Mouse (Mus musculus) embryonic stem cell, embryonic (primary cell): Measurements from ENCODE around the gene Mybl2.

Source experiments
- CTCF ChIA-PET, 4 experiments: fragments of 300-600 bp in 2 of 4; fragments of 350-600 bp in 2 of 4; sonication (Branson Sonifier 250); formaldehyde crosslinking; loops; one replicate each; lab custom pipeline; 2022; ENCODE audit warnings: inconsistent platforms in 2 of 4; lab: Charles Lee
- POLR2A ChIA-PET, 4 experiments: fragments of 300-600 bp in 2 of 4; fragments of 350-600 bp in 2 of 4; sonication (Branson Sonifier 250); formaldehyde crosslinking; loops; one replicate each; lab custom pipeline; 2022; ENCODE audit warnings: antibody characterized with exemption in 4 of 4, inconsistent platforms in 1 of 4; lab: Charles Lee

Mybl2 gene

DNA sequence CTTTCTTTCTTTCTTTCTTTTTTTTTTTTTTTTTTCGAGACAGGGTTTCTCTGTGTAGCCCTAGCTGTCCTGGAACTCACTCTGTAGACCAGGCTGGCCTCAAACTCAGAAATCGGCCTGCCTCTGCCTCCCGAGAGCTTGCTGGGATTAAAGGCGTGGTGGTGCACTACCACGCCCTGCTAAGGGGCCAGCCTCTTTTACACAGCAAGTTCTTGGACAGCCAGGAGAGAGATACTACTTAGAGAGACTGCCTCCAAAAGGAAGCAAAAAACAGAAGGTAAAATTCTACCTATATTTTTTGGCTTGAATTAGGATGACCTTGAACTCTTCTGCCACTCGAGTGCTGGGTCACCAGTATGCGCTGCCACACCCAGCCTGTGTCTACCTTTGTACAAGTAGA, 4.5 kb downstream of the Mybl2 start:
- POLR2A ChIA-PET = interaction anchor here (0.6 to 44.5 kb wide), 18 partner anchors 1 to 399 kb away, joined by 4 to 2437 read pairs (median 62); partner anchors contain the start of genes Mybl2 (in 3 of the 4), Gtsf1l (in 2 of the 4) and Ift52 (in 1 of the 4)

DNA sequence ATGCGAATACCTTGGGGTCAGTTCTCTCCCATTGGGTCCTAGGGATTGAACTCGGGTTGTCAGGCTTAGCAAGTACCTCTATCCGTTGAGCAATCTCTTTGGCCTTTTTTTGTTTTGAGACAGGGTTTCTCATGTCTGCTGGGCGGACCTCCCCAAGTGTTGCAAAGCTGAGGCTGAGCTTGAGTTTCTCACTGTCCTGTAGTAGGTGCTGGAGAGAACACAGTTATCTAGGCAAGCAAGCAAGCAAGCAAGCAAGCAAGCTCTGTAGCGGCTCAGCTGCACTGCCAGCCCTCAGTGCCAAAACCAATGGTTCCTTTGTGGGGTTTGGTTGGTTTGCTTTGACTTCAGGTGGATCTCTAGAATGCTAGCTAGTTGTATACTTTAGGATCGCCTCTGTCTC, 6.1 kb downstream of the Mybl2 start:
- CTCF ChIA-PET = interaction anchor here in 3 of 4 experiments (0.5 to 3.7 kb wide), 8 partner anchors 9 to 139 kb away, joined by 3 to 18 read pairs (median 3); no protein-coding TSS in a partner anchor
- POLR2A ChIA-PET = interaction anchor here (0.6 to 44.5 kb wide), 30 partner anchors 0 to 360 kb away, joined by 3 to 2437 read pairs (median 6); partner anchors contain the start of genes Mybl2 (in 3 of the 4), Gtsf1l (in 2 of the 4), Ift52 (in 1 of the 4) and L3mbtl1 (in 1 of the 4)

More for the DNA sequence above, 4.5 kb downstream of the Mybl2 start:
- CTCF ChIA-PET = interaction anchor here in 2 of 4 experiments (0.7 to 1.5 kb wide), 3 partner anchors 12 to 60 kb away, joined by 3 to 8 read pairs (median 3); no protein-coding TSS in a partner anchor

DNA sequence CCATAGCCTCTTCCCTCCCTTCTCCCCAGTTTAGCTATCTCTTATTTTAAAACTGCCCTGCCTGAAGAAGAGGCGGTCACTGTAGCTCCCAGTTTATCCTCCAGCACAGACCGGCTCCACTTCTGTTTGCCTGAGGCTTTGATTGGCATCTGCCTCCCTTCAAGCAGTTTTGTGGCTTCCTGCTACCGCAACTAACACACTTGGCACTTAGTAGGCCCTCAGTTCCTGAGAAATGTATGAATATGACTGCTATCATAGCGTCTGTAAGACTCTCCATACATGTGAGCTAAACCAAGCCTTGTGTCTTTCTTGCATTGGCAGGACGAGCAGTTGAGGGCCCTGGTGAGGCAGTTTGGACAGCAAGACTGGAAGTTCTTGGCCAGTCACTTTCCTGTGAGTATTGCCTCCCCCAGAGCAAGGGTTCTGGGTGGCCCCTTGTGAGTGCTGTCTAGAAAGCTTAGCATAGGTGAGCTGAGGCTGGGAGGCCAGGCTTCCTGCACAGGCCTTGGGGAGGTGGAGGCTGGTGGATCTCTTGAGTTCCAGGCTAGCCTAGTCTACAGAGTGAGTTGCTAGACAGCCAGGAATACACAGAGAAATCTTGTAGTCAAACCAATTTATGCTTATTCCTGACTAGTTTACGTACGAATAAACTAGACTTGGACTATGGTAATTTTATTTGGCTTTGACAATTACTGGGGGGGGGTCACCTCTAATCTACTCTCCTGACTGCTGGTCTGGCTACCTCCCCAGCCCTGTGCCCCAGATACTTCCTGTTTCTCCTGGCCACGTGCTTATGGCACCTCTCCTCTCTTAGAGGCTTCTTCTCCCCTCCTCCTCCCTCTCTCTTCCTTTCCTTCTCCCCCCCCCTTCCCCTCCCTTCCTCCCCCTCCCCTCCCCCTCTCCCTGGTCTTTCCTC, 7.0 kb downstream of the Mybl2 start:
- CTCF ChIA-PET = interaction anchor here in 2 of 4 experiments (0.6 to 3.7 kb wide), 8 partner anchors 9 to 63 kb away, joined by 3 to 18 read pairs (median 3); no protein-coding TSS in a partner anchor
- POLR2A ChIA-PET = interaction anchor here (0.5 to 44.5 kb wide), 43 partner anchors 1 to 1707 kb away, joined by 3 to 2437 read pairs (median 5); partner anchors contain the start of genes Mybl2 (in 3 of the 4), Gtsf1l (in 2 of the 4), Ift52 (in 1 of the 4) and L3mbtl1 (in 1 of the 4)

DNA sequence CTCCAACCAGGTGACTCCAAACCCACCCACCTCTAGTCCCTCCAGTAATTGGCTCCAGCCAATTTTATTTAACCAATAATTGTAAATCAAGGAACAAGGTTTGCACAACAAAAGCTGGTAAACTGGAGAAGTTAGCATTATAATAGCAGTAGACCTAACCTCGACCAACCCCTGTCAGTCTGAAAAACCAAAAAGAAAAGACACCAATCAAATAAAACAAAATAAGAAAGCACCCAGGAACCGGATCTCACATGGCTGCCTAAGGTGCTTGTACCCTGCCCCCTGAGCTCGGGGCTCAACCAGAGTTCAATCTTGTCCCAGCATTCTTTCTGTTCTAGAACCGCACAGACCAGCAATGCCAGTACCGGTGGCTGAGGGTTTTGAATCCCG, 7.6 kb downstream of the Mybl2 start:
- CTCF ChIA-PET = interaction anchor here in 3 of 4 experiments (0.6 to 3.7 kb wide), 10 partner anchors 8 to 1447 kb away, joined by 3 to 18 read pairs (median 4); no protein-coding TSS in a partner anchor

DNA sequence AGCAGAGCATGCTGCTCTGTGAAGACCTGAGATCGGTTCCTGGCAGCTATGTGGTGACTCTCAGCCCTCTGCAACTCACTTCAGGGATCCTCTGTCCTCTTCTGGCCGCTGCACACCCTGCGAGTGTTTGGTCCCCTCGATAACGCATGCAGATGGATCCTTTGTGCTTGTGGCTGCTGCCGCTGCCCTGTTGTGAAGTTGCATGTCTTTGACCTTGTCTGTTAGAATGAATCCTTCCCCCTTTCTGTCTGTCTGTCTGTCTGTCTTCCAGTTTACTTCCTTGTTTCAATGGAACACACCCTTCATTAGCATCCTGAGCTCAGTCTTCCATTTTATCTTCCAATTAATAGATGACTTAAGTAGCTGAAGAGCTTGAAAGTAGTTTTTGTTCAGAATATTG, 11.8 kb downstream of the Mybl2 start:
- CTCF ChIA-PET = interaction anchor here (0.6 to 2.2 kb wide), 10 partner anchors 9 to 108 kb away, joined by 3 to 9 read pairs (median 4); no protein-coding TSS in a partner anchor

More for the DNA sequence above, 7.6 kb downstream of the Mybl2 start:
- POLR2A ChIA-PET = interaction anchor here (0.6 to 44.5 kb wide), 36 partner anchors 2 to 1500 kb away, joined by 3 to 2437 read pairs (median 7); partner anchors contain the start of genes Mybl2 (in 3 of the 4), Gtsf1l (in 2 of the 4), Ift52 (in 1 of the 4) and L3mbtl1 (in 1 of the 4)

DNA sequence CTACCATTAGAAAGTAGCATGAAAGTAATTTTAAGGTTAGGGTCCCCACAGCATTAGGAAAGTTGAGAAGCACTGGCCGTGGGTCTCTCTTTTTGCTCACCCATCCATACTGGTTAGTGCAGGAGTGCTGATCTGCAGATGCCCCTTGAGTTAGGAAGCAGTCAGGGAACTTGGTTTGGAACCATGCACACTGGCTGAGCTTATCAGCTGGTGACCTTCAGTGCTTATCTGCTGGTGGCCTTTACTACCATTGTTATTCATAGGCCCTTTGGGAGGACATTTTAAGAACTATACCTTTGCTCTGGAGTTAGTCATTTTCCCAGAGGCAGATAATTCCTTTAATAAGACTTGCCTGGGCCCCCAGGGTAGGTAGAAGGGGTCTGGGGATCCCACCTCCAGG, 12.7 kb downstream of the Mybl2 start:
- POLR2A ChIA-PET = interaction anchor here (0.8 to 44.5 kb wide), 32 partner anchors 3 to 352 kb away, joined by 3 to 2437 read pairs (median 5); partner anchors contain the start of genes Mybl2 (in 3 of the 4), Gtsf1l (in 2 of the 4) and Ift52 (in 2 of the 4)
- CTCF ChIA-PET = interaction anchor here in 3 of 4 experiments (0.9 to 2.2 kb wide), 7 partner anchors 11 to 68 kb away, joined by 3 to 9 read pairs (median 5); no protein-coding TSS in a partner anchor

More for the DNA sequence above, 11.8 kb downstream of the Mybl2 start:
- POLR2A ChIA-PET = interaction anchor here (0.5 to 44.5 kb wide), 36 partner anchors 4 to 355 kb away, joined by 3 to 2437 read pairs (median 5); partner anchors contain the start of genes Mybl2 (in 3 of the 4), Gtsf1l (in 2 of the 4) and Ift52 (in 1 of the 4)

DNA sequence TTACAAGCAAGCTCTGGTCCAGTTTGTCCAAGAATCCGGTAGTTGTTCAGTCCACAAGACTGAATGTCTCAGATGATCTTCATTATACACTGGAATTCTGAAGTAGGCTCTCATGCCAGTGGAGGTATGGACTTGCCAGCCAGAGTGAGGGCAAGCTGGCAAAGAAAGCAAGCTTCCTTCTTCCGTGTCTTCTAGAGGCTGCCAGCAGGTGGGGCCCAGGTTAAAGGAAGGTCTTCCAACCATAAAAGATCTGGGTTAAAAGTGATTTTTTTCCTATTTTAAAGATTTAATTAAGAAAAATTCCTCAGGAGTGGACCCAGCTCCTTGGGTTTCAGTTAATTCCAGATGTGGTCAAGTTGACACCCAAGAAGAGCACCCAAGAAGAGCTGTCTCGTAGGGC, 15.7 kb downstream of the Mybl2 start:
- POLR2A ChIA-PET = interaction anchor here (0.7 to 44.5 kb wide), 15 partner anchors 0 to 138 kb away, joined by 3 to 2437 read pairs (median 5); partner anchors contain the start of genes Mybl2 (in 3 of the 4), Gtsf1l (in 2 of the 4) and Ift52 (in 1 of the 4)
- CTCF ChIA-PET = interaction anchor here in 2 of 4 experiments (0.6 to 2.2 kb wide), 4 partner anchors 9 to 37 kb away, joined by 3 to 7 read pairs (median 4); no protein-coding TSS in a partner anchor

DNA sequence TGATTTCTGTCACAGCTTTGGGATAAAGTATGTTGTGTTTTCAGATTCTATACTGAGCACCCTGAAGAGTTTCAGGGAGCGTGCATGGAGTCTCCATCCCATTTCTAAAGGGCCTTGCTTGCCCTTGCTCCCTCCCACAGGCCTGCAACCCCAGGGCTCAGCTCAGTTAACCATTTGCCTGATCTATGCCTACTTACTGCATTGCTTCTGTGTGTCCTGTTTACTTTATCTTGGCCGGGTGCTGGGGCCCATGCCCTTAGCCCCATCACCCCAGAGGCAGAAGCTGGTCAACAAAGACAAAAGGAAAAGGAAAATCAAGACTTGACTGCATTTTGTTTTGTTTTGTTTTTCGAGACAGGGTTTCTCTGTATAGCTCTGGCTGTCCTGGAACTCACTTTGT, 17.1 kb downstream of the Mybl2 start:
- ChIA-PET POLR2A (interaction anchor here (0.6 to 44.5 kb wide), 11 partner anchors 2 to 140 kb away, joined by 3 to 2437 read pairs (median 1043); partner anchors contain the start of genes Mybl2 (in 3 of the 4), Gtsf1l (in 2 of the 4), Ift52 (in 1 of the 4) and Srsf6 (in 1 of the 4)), CTCF (interaction anchor here in 2 of 4 experiments (0.6 to 2.2 kb wide), 2 partner anchors 10 to 330 kb away, joined by 5 to 7 read pairs; no protein-coding TSS in a partner anchor)

DNA sequence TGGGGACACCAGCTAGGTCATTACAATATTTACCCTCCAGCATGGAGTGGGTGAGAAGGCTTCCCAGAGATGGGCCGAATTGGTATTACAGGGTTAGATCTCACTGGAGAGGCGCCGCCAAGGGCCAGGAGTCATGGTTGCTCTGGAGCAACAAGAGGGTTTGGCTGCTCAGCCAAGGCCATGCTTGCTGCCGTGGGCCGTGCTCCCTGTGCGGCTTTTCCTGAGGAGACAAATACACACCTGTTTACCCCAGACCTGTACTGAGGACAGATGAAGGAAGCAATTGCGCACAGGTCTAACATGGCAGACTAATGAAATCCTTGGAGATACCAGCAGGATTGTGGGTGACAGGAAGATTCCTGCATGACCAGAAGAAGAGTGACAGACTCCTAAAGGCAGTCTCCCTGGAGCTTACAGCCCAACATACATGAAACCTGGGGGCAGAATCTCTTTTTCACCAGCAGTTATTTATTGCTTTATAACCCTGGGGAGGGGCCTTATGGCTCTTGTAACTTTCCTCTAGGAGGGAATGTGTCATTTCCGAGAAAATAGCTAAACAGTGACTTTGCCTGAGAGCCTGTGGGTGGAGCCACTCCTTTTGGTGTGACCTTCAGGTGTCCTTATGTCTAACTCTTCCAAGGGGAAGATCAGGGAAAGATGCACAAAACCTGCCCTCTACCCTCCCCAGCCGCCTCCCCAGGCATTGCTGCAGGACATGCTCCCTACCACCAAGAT, 18.7 kb downstream of the Mybl2 start:
- CTCF ChIA-PET = interaction anchor here in 1 of 4 experiments (0.9 to 2.1 kb wide), 2 partner anchors 11 to 16 kb away, joined by 4 to 7 read pairs; no protein-coding TSS in a partner anchor

DNA sequence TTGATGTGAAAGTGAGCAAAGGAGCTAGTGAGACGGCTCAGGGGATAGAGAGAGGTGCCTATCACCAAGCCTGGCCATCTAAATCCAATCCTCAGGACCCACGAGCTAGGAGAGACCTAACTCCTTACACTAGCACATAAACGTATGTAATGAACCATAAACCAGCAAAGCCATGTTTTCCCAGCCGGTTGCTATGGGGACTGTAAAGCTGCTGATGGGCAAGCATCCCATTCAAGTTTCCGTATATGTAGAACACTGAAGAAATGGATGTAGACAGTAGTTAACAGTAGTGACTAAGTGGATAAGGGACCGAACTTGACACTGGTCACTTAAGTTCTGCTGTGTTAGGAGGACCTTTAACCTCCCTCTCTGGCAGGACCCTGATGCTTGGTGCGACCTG, 19.5 kb downstream of the Mybl2 start:
- POLR2A ChIA-PET = interaction anchor here (0.6 to 44.5 kb wide), 26 partner anchors 3 to 345 kb away, joined by 3 to 2437 read pairs (median 5); partner anchors contain the start of genes Gtsf1l (in 3 of the 4), Mybl2 (in 3 of the 4) and Ift52 (in 1 of the 4)

More for the DNA sequence above, 18.7 kb downstream of the Mybl2 start:
- POLR2A ChIA-PET = interaction anchor here (0.6 to 44.5 kb wide), 24 partner anchors 3 to 347 kb away, joined by 3 to 2437 read pairs (median 6); partner anchors contain the start of genes Gtsf1l (in 3 of the 4), Mybl2 (in 3 of the 4) and Ift52 (in 1 of the 4)

DNA sequence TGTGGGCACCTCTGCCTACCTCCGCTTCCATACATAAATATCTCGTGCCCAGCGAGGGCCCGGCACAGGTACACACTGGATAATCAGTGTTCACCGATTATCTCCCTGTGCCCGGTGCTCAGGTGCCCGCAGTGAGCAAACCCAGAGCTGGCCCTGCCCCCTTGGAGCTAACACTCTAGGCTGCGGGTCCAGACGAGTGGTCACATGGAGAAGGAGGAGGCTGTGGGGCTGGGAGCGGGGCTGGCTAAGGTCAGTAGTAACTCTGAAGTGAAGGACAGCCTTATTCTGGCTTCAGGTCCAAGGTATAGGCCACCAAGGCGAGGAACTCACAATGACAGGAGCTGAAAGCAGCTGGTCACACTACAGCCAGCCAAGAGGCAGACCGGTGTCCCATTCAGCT, 20.3 kb downstream of the Mybl2 start:
- ChIA-PET CTCF (interaction anchor here in 2 of 4 experiments (0.8 to 1.5 kb wide), 5 partner anchors 9 to 27 kb away, joined by 3 to 6 read pairs (median 4); no protein-coding TSS in a partner anchor), POLR2A (interaction anchor here (0.6 to 44.5 kb wide), 35 partner anchors 3 to 466 kb away, joined by 3 to 2437 read pairs (median 4); partner anchors contain the start of genes Mybl2 (in 4 of the 4), Gtsf1l (in 2 of the 4), Srsf6 (in 2 of the 4) and Ift52 (in 1 of the 4))

More for the DNA sequence above, 19.5 kb downstream of the Mybl2 start:
- CTCF ChIA-PET = interaction anchor here in 2 of 4 experiments (0.6 to 2.1 kb wide), 3 partner anchors 12 to 23 kb away, joined by 3 to 7 read pairs (median 4); no protein-coding TSS in a partner anchor

DNA sequence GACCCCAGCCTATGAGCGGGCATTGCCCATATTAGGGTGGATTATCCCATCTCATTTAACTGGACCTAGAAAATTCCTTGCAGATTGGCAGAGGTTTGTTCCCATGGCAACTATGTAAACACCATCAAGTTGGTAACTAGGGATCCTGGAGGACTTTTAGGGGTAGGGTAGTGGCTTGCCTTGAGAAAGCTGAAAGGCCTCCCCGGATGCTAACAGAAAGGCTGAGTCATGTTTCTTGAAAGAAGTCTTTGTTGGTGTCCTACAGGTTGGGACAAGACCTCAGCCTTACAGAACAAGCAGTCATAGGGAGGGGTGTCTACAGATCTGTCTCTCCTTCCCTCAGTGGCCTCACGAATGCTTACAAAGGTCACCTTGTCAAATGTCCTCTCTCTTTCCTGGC, 20.7 kb downstream of the Mybl2 start:
- ChIA-PET POLR2A (interaction anchor here (0.5 to 44.5 kb wide), 35 partner anchors 2 to 344 kb away, joined by 3 to 2437 read pairs (median 4); partner anchors contain the start of genes Mybl2 (in 4 of the 4), Gtsf1l (in 2 of the 4), Srsf6 (in 2 of the 4) and Ift52 (in 1 of the 4)), CTCF (interaction anchor here in 2 of 4 experiments (0.8 to 1.5 kb wide), 6 partner anchors 9 to 27 kb away, joined by 3 to 6 read pairs (median 4); no protein-coding TSS in a partner anchor)

DNA sequence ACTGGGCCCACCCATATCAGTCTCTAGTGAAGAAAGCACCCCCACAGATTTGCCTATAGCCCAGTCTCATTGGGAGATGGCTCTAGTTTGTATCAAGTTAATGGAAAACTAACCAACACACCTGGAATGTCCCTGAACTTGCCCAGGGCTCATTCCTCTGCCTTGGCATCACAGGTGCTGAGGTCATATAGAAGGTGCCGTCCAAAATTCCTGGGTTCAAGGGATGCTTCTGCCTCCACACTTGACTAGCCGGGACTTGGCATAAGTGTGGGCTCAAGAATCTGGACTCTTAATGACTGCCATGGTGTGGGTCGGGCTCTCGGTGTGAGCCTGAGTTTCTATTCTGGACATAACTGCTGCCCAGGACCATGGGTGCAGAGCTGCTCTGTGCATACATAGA, 24.6 kb downstream of the Mybl2 start:
- POLR2A ChIA-PET = interaction anchor here (0.7 to 44.5 kb wide), 10 partner anchors 2 to 57 kb away, joined by 3 to 2437 read pairs (median 8); partner anchors contain the start of genes Mybl2 (in 2 of the 4) and Gtsf1l (in 1 of the 4)
- CTCF ChIA-PET = interaction anchor here in 2 of 4 experiments (1.1 kb wide), 2 partner anchors 23 to 31 kb away, joined by 3 to 4 read pairs; no protein-coding TSS in a partner anchor

DNA sequence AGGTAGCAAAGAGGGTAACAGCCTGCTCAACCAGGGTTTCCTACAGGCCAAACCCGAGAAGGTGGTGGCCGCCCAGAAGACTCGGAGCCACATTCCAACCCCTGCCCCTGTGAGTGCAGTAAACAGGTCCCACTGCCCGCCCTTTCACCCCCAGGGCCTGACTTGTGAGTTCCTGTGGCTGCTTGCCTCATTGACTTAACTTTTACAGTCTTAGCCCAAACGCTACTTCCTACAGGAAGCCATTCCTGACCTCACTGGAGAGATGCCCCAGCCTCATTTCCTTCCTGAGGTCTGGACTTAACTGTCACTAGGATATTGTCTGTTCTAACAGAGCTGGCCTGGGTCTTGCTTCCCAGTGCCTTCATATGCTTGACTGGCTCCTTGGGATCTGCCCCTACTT, 28.1 kb downstream of the Mybl2 start:
- ChIA-PET POLR2A (interaction anchor here in 3 of 4 experiments (0.5 to 44.5 kb wide), 12 partner anchors 5 to 329 kb away, joined by 3 to 2437 read pairs (median 15); partner anchors contain the start of genes Mybl2 (in 2 of the 3) and Gtsf1l (in 1 of the 3)), CTCF (no interaction called here)

DNA sequence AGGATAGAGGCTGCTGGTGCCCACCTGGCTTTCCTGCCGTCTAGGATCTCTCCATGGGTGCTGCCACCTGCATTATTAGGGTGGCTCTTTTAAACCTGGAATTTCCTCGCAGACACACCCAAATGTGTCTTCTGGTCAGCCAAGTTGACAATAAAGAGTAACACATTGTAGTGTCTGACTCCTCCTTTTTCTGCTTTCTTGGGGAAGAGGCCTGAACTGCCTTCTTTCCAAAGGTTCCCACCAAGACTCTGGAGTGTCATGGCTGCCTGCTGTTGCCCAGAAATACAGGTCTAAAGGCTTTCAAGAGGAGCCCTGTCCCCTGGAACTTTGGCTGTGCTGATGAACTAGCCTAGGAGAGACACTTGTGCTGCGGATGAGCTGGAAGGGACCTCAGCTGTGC, 30.0 kb downstream of the Mybl2 start:
- ChIA-PET CTCF (interaction anchor here in 2 of 4 experiments (0.6 to 1.6 kb wide), 5 partner anchors 14 to 86 kb away, joined by 3 to 6 read pairs (median 3); no protein-coding TSS in a partner anchor), POLR2A (interaction anchor here (0.6 to 43.6 kb wide), 34 partner anchors 9 to 154 kb away, joined by 3 to 2437 read pairs (median 5); partner anchors contain the start of genes Mybl2 (in 2 of the 4), L3mbtl1 (in 1 of the 4) and Srsf6 (in 1 of the 4))
